Mouse (Mus musculus): ENCODE results near the gene Fto.

- TF ChIP-seq POLR2A (IDR thresholded peaks at IDR 0.05; ENCODE audit: low read depth, low read length) (no peak), CTCF (conservative IDR thresholded peaks at IDR 0.05; ENCODE audit: insufficient read depth, insufficient read length, low read depth, low read length) (no peak)
Observed at GRCm38 (mm10) chr8:91522201-91522600, 208.9 kb downstream of the Fto start.
